Mouse (Mus musculus): ENCODE measurements around the gene Tbc1d32.

DNA sequence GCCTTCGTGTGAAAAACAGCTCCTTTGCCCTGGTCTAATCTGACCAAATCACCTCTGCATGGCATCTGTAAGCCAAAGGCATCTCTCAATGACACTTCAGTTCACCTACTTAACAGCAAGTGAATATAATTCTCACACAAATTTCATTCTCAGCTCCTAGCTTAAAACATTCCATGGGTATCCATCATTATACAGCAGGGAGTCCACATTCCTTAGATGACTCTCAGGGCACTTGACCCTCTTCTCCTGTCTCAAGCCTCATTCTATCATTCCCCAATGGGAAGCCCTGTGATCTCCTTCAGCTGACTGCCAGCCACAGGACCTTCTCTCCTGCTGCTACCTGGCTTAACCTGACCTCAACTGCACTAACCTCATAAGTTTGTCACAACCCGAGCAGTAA lies 98.8 kb downstream of the Tbc1d32 start:
- TF ChIP-seq CTCF (conservative IDR thresholded peaks at IDR 0.05 in 1 of 2, IDR thresholded peaks at IDR 0.05 in 1 of 2; ENCODE audit: low read depth in 2 of 2, low read length in 2 of 2) (no peak), ETS1 (conservative IDR thresholded peaks at IDR 0.05; ENCODE audit: low read depth, low read length) (no peak), POLR2A (IDR thresholded peaks at IDR 0.05; ENCODE audit: low read depth, low read length) (no peak), RAD21 (IDR thresholded peaks at IDR 0.05; ENCODE audit: low read depth, low read length) (no peak), GABPA (IDR thresholded peaks at IDR 0.05; ENCODE audit: insufficient replicate concordance, low read depth, low read length) (no peak), POLR2AphosphoS2 (IDR thresholded peaks at IDR 0.05; ENCODE audit: low read depth, low read length) (no peak), EP300 (IDR thresholded peaks at IDR 0.05; ENCODE audit: low read length) (no peak), MXI1 (IDR thresholded peaks at IDR 0.05; ENCODE audit: low read depth, low read length) (no peak), MAFK (IDR thresholded peaks at IDR 0.05; ENCODE audit: insufficient replicate concordance, low read length) (no peak), ZMIZ1 (IDR thresholded peaks at IDR 0.05; ENCODE audit: low read depth, low read length) (no peak), BHLHE40 (IDR thresholded peaks at IDR 0.05; ENCODE audit: low read depth, low read length) (no peak), RCOR1 (conservative IDR thresholded peaks at IDR 0.05; ENCODE audit: low read depth, low read length) (no peak)
